Mouse (Mus musculus) CH12.LX (cell line): ENCODE results near the gene Fiz1.

Source experiments
- CHD2 ChIP-seq: IDR thresholded peaks from 2 replicates; pipeline ENCODE4 v1.6.1; 2011; ENCODE audit warnings: low read length, improper control_type of control experiment
- CTCF ChIP-seq, 2 experiments: IDR thresholded peaks in 1 of 2; conservative IDR thresholded peaks in 1 of 2; 2 replicates each; pipeline ENCODE4 v1.5.1; 2011 to 2012; ENCODE audit warnings: low read depth in 2 of 2, low read length in 2 of 2, improper control_type of control experiment in 1 of 2, inconsistent platforms in 1 of 2, mild to moderate bottlenecking in 1 of 2, moderate library complexity in 1 of 2
- HCFC1 ChIP-seq: IDR thresholded peaks from 2 replicates; pipeline ENCODE4 v1.6.1; 2012; ENCODE audit warnings: low read depth, mild to moderate bottlenecking, inconsistent platforms, low read length, improper control_type of control experiment
- KAT2A ChIP-seq: IDR thresholded peaks from 2 replicates; pipeline ENCODE4 v1.6.1; 2012; ENCODE audit warnings: low read length, improper control_type of control experiment, inconsistent platforms; ENCODE audit not compliant: insufficient replicate concordance
- MAFK ChIP-seq: IDR thresholded peaks from 2 replicates; pipeline ENCODE4 v1.6.1; 2011; ENCODE audit warnings: low read length, improper control_type of control experiment; ENCODE audit not compliant: insufficient replicate concordance
- POLR2A ChIP-seq: IDR thresholded peaks from 2 replicates; pipeline ENCODE4 v1.6.1; 2011; ENCODE audit warnings: low read depth, mild to moderate bottlenecking, improper control_type of control experiment, low read length
- POLR2AphosphoS2 ChIP-seq: IDR thresholded peaks from 2 replicates; pipeline ENCODE4 v1.6.1; 2011; ENCODE audit warnings: low read depth, low read length, improper control_type of control experiment
- RCOR1 ChIP-seq: conservative IDR thresholded peaks from 2 replicates; pipeline ENCODE4 v1.6.1; 2012; ENCODE audit warnings: low read depth, mild to moderate bottlenecking, inconsistent platforms, low read length, improper control_type of control experiment
- TCF12 ChIP-seq: IDR thresholded peaks from 2 replicates; pipeline ENCODE4 v1.6.1; 2014; ENCODE audit warnings: low read depth, mild to moderate bottlenecking, inconsistent platforms, low read length, improper control_type of control experiment
- ZC3H11A ChIP-seq: IDR thresholded peaks from 2 replicates; pipeline ENCODE4 v1.6.1; 2012; ENCODE audit warnings: low read depth, mild to moderate bottlenecking, inconsistent platforms, low read length, improper control_type of control experiment
- ZNF384 ChIP-seq: IDR thresholded peaks from 2 replicates; pipeline ENCODE4 v1.6.1; 2012; ENCODE audit warnings: low read depth, low read length, improper control_type of control experiment, inconsistent platforms

GRCm38 (mm10) chr7:5029543-5029942, 15.0 kb upstream of the Fiz1 start:
- TF ChIP-seq POLR2A, result no peak
- no peak for TF ChIP-seq CTCF (conservative IDR thresholded peaks at IDR 0.05 in 1 of 2, IDR thresholded peaks at IDR 0.05 in 1 of 2; ENCODE audit: low read depth in 2 of 2, low read length in 2 of 2)
- no peak for TF ChIP-seq MAFK
- no peak for TF ChIP-seq KAT2A
- TF ChIP-seq ZNF384, result no peak
- no peak for TF ChIP-seq RCOR1
- TF ChIP-seq HCFC1, result no peak
- no peak for TF ChIP-seq POLR2AphosphoS2
- no peak for TF ChIP-seq CHD2
- no peak for TF ChIP-seq TCF12
- no peak for TF ChIP-seq ZC3H11A
